Mouse (Mus musculus) cortical plate, adult 2 months (tissue): ENCODE measurements around the gene Heatr5b.

Experiments
- CTCF ChIP-seq: fragments of 200-500 bp; IDR thresholded peaks from 2 replicates; pipeline ENCODE4 v1.5.1; 2011; ENCODE audit warnings: mild to moderate bottlenecking, control low read depth, low read length; ENCODE audit not compliant: insufficient read depth; ENCODE audit errors: extremely low read depth
- POLR2A ChIP-seq: fragments of 200-500 bp; IDR thresholded peaks from 2 replicates; pipeline ENCODE4 v1.6.1; 2011; ENCODE audit warnings: mild to moderate bottlenecking, low read length, control low read depth; ENCODE audit not compliant: insufficient read depth; ENCODE audit errors: extremely low read depth

DNA sequence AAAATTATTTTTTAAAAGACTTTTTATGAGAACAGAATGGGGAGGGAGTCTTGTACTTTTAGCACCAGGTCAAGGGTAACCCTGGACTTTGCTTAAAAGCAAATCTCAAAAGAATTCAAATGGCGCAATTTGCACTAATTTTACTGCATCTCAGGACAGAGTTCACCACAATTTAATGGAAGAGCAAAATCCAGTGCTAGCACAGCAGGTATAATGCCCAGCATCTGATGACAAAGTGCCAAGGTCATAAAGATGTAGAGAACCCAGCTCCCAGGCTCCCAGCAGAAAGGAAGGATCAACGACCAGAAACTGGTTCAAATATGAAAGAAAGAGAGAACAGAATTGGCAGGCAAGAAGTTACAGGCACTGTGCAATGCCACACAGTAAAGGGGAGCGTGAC is 43.0 kb downstream of the Heatr5b start:
- no peak for TF ChIP-seq CTCF
- no peak for TF ChIP-seq POLR2A
